Mouse (Mus musculus) lung, embryonic 14.5 days (tissue): ENCODE results near the gene Kyat3. TPM values are rescaled to one million over a fixed set of nuclear protein-coding genes. Genes with fewer than 3 reads are reported as not detected.
"Not testable (repeated sequence)": the region's sequence is repeated elsewhere in the genome, so short reads cannot be mapped to it uniquely, and the experiment has no call there.

ENCODE experiments used
- ATAC-seq: fragments of 200-750 bp; cut with Nextera tagmentation; 2 replicates; pipeline ENCODE4 v1.8.0; 2017; ENCODE audit warnings: mild to moderate bottlenecking, moderate TSS enrichment, moderate library complexity; ENCODE audit not compliant: insufficient read depth
- DNase-seq: peaks from one replicate; pipeline ENCODE4 v3.0.0-alpha.2; 2015
- H3K27ac ChIP-seq: fragments of 300-500 bp; sonication (generic); 2 replicates; pipeline ENCODE4 v1.5.1; 2014; ENCODE audit warnings: low read depth, mild to moderate bottlenecking, moderate library complexity
- H3K27me3 ChIP-seq: fragments of 300-500 bp; sonication (generic); 2 replicates; pipeline ENCODE4 v1.6.1; 2014; ENCODE audit warnings: low read length, control low read depth; ENCODE audit not compliant: insufficient read depth
- H3K36me3 ChIP-seq: fragments of 300-500 bp; sonication (generic); 2 replicates; pipeline ENCODE4 v1.6.1; 2014; ENCODE audit warnings: control low read depth; ENCODE audit not compliant: insufficient read depth
- H3K4me1 ChIP-seq: fragments of 300-500 bp; sonication (generic); 2 replicates; pipeline ENCODE4 v1.6.1; 2014; ENCODE audit warnings: antibody characterized with exemption, control low read depth; ENCODE audit not compliant: insufficient read depth
- H3K4me2 ChIP-seq: fragments of 300-500 bp; sonication (generic); 2 replicates; pipeline ENCODE4 v1.6.1; 2014; ENCODE audit warnings: mild to moderate bottlenecking
- H3K4me3 ChIP-seq: fragments of 300-500 bp; sonication (generic); 2 replicates; pipeline ENCODE4 v1.5.1; 2014; ENCODE audit warnings: low read depth, low read length
- H3K9ac ChIP-seq: fragments of 300-500 bp; sonication (generic); 2 replicates; pipeline ENCODE4 v1.6.1; 2014
- H3K9me3 ChIP-seq: fragments of 300-500 bp; sonication (generic); 2 replicates; pipeline ENCODE4 v1.6.1; 2016; ENCODE audit warnings: low read depth, low read length, control low read depth
- CTCF ChIP-seq: IDR thresholded peaks from 2 replicates; pipeline ENCODE4 v1.5.1; 2016; ENCODE audit warnings: antibody characterized with exemption, low read depth
- WGBS: fragments of 180-500 bp; shearing (Covaris S2); extraction: QIAGEN DNeasy Blood & Tissue Kit; methylation state at CpG from one replicate; pipeline ENCODE4 v1.1.7; 2014; 5-methylcytosine and 5-hydroxymethylcytosine counted together
- polyA plus RNA-seq: library from polyadenylated mRNA; unstranded; fragments of >200 nt; fragmentation: Nextera tagmentation; extraction: Ambion mirVana; gene quantifications from 2 replicates; pipeline ENCODE4 v1.2.1, GENCODE M21; 2014

The Kyat3 gene
- polyA plus RNA-seq, 1 experiment from 2014 or later = 17.6 TPM

DNA sequence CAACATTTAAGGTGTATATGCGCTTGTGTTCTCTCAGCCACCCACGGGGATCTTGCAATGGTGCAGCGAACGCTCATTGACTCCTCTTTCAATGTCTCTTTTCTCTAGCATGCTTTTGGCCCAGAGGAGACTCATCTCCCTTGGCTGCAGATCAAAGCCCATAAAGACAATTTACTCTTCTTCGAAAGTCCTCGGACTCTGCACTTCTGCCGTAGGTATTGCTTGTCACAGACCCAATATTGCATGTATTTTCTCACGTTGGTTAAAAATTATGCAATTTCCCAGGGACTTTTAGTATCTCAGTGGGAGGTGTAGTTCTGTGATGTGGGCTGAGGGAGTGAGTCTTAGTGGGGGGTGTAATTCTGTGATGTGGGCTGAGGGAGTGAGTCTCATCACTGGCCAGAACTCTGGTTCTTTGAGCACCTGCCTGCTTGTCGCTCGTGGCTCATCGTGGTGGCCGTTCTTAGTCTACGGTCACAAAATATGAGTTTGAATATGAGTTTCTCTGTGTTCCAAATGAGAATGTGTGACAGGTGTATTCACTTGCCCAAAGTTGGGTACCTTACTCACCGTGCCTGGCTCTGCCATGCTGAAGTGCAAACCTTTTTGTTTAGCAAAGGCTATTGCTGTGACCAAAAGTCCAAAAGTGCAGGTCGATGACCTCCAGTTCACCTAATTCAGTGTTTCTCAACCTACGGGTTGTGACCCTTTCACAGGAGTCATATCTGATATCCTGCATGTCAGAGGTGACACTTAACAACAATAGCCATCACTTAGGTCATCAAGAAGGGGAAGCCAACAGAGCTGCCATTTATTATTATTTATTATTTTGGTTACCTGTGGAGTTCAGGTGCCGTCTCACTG, 6.0 kb downstream of the Kyat3 start:
- H3K36me3 ChIP-seq = no peaks in the 10 kb centered on the region
- H3K4me2 ChIP-seq = no peak overlapping the region
- no peak overlapping the region for H3K4me3 ChIP-seq
- ATAC-seq (no peak), DNase-seq (no peak)
- no peak overlapping the region for H3K27ac ChIP-seq
- H3K27me3 ChIP-seq = no peaks in the 10 kb centered on the region
- H3K4me1 ChIP-seq = 0 out of 2 replicates have a peak, but pooled peaks cover 2% of the 10 kb centered on the region
- H3K9me3 ChIP-seq = no peaks in the 10 kb centered on the region
- no peak overlapping the region for H3K9ac ChIP-seq
- WGBS = 88% methylated on average over 17 of the region's 17 CpGs
- no peak for TF ChIP-seq CTCF

DNA sequence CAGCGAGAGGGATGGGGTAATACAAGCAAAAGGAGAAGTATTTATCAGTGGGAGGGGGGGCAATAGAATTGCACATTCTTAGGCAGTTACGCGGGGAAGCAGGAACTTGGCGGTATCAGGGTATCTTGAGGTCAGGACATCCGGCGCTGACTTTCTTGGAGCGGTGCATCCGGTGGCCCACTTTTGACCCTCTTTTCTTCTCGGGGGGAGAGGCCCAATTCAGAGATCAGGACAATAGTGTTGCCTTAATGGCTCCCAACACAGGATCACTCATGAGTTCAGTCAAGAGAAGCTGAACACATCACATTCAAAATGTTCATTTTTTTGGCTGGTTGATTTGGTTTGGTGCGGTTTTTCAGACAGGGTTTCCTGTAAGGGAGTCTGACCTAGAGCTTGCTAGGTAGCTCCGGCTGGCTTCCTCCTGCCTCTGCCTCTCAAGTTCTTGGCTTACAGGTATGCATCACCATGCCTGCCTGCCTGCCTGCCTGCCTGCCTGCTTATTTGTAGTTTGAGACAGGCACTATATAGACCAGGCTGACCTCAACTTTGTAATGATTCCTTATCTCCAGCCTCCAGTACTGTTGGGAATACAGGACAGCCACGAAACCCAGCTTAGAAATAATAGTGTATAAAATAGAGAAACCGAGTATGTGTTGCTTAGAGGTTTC, 7.5 kb downstream of the Kyat3 start:
- DNase-seq, H3K27ac ChIP-seq, H3K4me1 ChIP-seq, H3K9ac ChIP-seq, H3K4me3 ChIP-seq, H3K4me2 ChIP-seq, H3K9me3 ChIP-seq, H3K36me3 ChIP-seq, H3K27me3 ChIP-seq: not testable (repeated sequence)
- WGBS = 76% methylated on average over 13 of the region's 13 CpGs
- peak; percentile 25; the same call in 1 of the 2 replicates for ATAC-seq

DNA sequence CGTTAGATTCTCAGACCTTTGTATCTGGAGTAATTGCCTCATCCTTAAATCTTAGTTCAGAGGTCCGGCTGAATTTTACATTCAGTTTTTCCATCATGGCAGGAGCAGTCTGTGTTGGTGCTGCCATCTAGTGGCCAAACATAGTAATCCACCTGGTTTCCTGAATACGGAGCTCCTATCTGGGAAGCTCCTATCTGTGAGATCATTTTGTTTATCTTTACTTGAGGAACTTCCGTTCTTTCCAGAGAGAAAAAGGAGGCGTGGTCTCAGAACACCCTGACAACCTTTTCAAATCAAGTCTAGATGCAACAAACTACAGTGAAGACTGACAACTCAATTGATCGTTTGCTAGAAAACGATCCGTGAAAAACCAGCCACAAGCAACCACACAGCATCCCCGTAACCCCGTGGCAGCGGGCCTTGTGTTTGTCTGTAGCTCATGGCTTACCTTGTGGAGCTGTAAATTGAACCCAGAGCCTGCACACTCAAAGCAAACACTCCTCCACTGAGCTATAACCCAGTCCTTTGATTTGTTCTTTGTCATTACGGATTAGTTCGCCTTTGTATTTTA, 8.1 kb downstream of the Kyat3 start:
- Histone ChIP-seq H3K27me3 (no peaks in the 10 kb centered on the region), H3K4me2 (no peak overlapping the region), H3K36me3 (no peaks in the 10 kb centered on the region), H3K27ac (no peak overlapping the region), H3K9me3 (no peaks in the 10 kb centered on the region; the same call in 1 of the 2 replicates), H3K4me3 (no peak overlapping the region), H3K9ac (no peak overlapping the region), H3K4me1 (0 out of 2 replicates have a peak, but pooled peaks cover 2% of the 10 kb centered on the region)
- WGBS = 42% methylated on average over 13 of the region's 13 CpGs
- ATAC-seq (peak; percentile 55), DNase-seq (peak; percentile 90)
- TF ChIP-seq CTCF = peak; percentile 85

DNA sequence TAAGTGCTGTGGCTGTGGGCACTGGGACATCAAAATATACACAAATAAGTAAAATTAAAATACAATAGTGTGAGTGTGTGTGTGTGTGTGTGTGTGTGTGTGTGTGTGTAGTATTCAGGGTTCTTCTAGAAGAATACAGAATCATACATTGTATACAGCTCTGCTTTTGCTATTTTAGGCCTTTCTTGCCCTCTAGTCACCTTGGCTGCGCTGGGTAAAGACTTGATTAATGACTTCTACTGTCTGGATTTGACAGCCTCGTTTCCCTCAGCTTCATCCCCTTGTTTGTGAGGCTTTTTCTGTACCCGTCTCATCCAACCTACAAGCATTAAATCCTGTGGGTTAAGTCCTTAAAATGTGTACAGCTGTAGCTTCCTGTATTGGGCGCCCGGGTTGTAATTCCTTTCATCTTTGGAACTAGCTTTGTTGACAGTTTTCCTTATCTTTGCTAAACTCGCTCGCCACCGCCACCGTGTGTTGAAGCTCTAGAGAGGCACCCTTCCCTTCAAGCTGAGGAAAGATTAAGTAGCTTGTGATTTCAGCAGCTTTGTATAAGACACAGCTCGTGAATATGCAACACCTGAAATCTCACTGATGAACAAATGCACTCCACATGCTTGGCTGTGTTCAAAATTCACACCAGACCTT, 9.6 kb downstream of the Kyat3 start:
- no peaks in the 10 kb centered on the region for H3K36me3 ChIP-seq
- H3K9me3 ChIP-seq = no peaks in the 10 kb centered on the region; the same call in 1 of the 2 replicates
- no peak overlapping the region; the same call in 1 of the 2 replicates for H3K4me2 ChIP-seq
- no peak overlapping the region for H3K27ac ChIP-seq
- ATAC-seq = peak; percentile 29; the same call in 1 of the 2 replicates
- no peaks in the 10 kb centered on the region for H3K27me3 ChIP-seq
- H3K9ac ChIP-seq = no peak overlapping the region
- TF ChIP-seq CTCF = peak; percentile 68
- no peak overlapping the region for H3K4me3 ChIP-seq
- 16% methylated on average over 10 of the region's 10 CpGs for WGBS
- 0 out of 2 replicates have a peak, but pooled peaks cover 2% of the 10 kb centered on the region for H3K4me1 ChIP-seq
- DNase-seq = peak; percentile 74

DNA sequence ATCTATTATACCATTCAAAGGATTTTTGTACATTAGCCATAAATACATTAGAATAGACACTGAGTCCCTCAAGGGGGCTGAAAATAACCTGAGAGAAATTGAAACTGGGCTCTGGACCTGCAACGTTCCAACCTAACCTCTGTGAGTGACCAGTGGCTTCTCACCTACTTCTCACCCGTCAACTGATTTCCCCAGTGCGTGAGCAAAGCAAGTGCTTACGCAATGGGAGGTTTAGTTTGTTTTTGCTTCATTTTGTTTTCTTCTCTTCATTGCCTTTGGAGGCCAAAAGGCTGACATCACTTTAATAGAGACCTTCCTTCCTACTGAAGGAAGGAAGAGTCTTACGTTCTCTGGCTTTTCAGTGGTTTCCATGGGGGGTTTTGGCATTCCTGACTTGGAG, 10.5 kb downstream of the Kyat3 start:
- Histone ChIP-seq H3K4me1 (0 out of 2 replicates have a peak, but pooled peaks cover 2% of the 10 kb centered on the region), H3K9me3 (no peaks in the 10 kb centered on the region; the same call in 1 of the 2 replicates), H3K9ac (no peak overlapping the region), H3K4me2 (no peak overlapping the region), H3K4me3 (no peak overlapping the region), H3K27ac (no peak overlapping the region), H3K36me3 (no peaks in the 10 kb centered on the region), H3K27me3 (no peaks in the 10 kb centered on the region)
- no peak for DNase-seq
- no peak for ATAC-seq
- no peak for TF ChIP-seq CTCF
- 86% methylated on average over 5 of the region's 5 CpGs for WGBS

DNA sequence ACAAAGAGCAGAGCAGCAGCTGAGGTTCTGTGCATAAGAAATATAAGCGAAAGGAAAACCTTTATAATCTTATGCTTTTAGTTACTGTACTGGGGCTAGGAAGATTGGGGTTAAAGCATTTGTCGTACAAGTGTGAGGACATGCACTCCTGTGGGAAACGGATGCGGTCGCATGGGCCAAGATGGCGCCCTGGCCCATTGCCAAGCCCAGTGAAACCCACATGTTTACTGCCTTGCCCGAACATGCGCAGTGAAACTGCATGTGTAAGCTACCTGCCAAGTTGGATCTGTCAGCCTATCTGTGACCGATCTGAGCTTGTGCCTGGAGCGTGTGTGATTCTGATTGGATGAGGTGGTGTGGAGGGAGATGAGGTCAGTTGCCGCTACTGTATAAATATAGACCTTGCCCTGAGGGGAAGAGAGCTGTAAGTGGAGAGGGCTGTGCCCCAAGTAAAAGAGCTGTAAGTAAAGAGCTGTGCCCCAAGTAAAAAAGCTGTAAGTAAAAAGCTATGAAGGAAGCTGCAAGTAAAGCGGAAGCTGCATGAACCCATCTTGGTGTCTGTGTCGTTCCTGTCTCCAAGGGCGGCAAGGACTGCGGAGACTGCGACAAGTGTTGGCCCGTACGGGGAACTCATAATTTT, 11.7 kb downstream of the Kyat3 start:
- not testable (repeated sequence) for H3K9ac ChIP-seq, H3K4me2 ChIP-seq, H3K9me3 ChIP-seq, H3K4me1 ChIP-seq, H3K4me3 ChIP-seq, ATAC-seq, H3K27ac ChIP-seq, H3K27me3 ChIP-seq, H3K36me3 ChIP-seq, DNase-seq
- WGBS = 90% methylated on average over 18 of the region's 18 CpGs
